Mouse (Mus musculus): ENCODE data around the gene Unk.

Unk gene

DNA sequence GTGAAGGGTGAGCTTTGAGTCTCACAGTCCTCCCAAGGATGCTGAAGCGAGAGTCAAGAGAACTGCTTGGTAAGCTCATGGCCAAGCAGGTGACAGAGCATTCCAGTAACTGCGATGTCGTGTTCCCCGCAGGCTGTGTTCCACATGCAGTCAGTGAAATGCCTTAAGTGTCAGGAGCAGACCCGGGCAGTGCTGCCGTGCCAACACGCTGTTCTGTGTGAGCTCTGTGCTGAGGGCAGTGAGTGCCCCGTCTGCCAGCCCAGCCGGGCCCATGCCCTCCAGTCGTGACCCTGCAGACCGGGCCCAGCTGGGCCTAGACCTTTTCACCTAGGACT is 29.5 kb downstream of the Unk start:
- DNase-seq (ENCODE audit: inconsistent age in 2 of 2, low spot score in 1 of 2), result no peak

GRCm38 (mm10) chr11:116060596-116060995 is 30.5 kb downstream of the Unk start:
- no peak for DNase-seq (ENCODE audit: inconsistent age in 2 of 2, low spot score in 1 of 2)

DNA sequence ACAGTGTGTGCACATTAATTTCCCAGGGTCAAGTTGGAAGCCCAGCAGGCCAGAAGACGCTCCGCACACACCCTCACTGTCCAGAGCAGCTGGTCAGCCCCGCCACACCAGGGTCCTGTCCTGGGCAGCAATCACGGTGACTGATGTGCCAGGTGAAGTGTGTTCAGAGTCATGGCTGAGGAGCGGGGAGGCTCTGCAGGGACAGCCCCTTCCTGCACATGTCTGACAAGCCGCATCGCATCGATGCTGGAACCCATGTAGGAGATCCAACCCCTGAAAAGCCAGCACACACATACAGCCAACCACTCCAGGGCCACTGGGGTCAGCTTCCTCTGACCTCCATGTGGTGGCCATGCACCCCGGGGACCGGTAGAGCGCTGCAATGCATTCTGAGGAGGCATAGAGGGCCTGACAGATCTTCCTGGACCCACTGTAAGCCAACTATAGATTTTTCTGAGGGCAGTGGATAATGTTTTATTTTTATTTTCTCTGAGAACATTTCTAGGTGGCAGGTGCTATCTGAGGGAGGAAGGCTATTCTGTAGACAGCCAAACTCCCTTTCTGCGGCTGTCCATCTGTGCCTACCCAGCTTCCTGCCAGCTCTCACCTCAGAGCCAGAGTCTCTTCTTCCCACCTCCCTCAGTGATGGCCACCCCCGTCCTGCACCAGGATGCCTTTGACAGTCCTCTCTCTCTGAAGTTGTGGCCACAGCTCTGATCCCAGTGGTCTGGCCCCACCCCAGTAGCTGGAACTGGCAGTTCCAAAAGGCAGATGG is 31.7 kb downstream of the Unk start:
- no peak for DNase-seq (ENCODE audit: inconsistent age in 2 of 2, low spot score in 1 of 2)

DNA sequence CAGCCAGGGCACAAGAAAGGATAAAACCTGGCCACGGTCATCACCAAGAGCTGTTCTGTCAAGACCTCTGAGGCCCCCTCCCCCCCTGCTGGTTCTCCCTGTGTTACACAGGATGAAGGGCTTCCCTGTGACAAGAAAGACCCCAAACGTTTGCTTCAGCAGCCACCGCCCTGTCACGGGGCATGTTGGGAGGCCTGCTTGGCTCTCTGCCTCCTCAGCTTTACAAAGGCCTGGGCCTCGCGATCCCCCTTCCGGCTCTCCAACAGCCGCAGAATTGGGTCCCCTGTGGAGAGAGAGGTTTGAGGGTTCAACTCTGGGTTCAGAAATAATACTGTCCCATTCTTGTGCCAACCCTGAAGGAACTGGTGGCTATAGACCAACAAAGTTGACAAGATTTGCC is 32.4 kb downstream of the Unk start:
- DNase-seq (ENCODE audit: inconsistent age in 2 of 2, low spot score in 1 of 2), result no peak

DNA sequence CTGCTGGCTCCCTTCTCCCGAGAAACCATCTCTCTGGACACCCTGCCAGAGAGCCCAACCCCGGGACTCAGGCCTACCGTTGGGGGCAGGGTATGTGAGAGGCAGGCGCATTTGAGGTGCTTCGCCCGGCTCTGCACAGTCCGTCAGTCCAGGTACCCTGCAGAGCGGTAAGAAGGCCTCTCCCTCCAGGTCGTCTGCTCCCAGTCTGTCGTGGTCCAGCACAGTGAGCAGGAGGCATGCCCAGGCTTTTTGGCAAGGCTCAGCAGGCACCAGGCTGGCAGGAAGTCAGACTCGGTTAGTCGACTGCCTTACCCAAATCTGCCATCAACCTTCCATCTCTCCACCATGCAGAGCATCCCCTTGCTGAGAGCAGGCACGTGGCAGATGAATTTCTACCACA is 33.4 kb downstream of the Unk start:
- DNase-seq (ENCODE audit: inconsistent age in 2 of 2, low spot score in 1 of 2), result no peak

DNA sequence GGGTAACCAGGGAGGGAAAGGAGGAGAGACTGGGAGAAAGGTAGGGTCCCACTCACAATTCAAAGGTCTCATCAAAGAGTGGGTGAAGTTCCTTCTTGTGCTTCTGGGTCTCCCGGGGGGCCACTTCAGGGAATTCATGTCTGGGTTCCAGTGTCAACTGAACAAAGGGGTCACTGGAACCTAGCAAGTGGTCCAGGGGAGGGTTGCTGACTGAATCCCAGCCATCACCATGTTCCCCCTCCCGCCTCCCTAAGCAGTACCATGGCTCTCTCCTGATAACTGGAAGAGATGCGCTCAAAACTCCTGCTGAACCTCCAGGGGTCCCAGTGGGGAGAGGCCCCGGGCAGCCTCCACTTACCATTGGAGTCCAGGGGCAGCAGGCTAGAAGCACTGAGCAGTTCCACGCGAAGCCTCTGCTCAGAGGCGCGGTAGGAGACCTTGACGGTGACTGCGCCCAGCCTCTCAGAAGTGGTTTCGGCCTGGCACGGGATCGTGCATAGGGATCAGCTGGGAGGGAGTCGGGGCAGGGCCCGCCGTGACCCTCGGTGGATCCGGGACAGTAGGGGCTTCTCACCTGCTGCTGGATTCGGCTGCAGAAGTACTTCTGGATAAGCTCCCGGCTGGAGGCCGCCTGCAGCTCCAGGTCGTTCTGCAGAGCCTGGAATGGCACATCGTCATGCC is 34.2 kb downstream of the Unk start:
- peak in 1 of 2 experiments; percentile 68 for DNase-seq (ENCODE audit: inconsistent age in 2 of 2, low spot score in 1 of 2)

DNA sequence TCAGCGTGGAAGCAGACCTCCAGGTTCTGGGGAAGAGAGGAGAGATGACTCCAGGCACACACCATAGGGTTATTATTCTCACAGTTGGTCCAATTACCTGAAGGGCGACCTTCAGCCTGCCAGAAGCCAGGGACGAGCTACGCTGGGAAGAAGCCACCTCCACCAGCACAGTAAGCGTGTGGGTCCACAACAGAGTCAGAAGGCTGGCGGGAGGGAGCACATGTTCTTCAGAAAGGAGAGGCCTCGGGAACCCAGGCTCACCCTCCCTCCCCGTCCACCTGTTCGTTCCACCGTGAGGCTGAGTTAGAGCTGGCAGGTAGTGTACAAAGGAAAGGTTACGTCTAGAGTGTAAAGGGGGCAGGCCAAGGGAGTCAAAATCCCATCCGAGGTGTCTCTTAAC is 35.2 kb downstream of the Unk start:
- no peak for DNase-seq (ENCODE audit: inconsistent age in 2 of 2, low spot score in 1 of 2)

- peak in 1 of 2 experiments; percentile 53 for DNase-seq (ENCODE audit: inconsistent age in 2 of 2, low spot score in 1 of 2)
Measured at GRCm38 (mm10) chr11:116071510-116071909, 41.4 kb downstream of the Unk start.

GRCm38 (mm10) chr11:116072608-116073007 is 42.5 kb downstream of the Unk start:
- no peak for DNase-seq (ENCODE audit: inconsistent age in 2 of 2, low spot score in 1 of 2)

GRCm38 (mm10) chr11:116074436-116074991 is 44.4 kb downstream of the Unk start:
- DNase-seq (ENCODE audit: inconsistent age in 2 of 2, low spot score in 1 of 2), result no peak

GRCm38 (mm10) chr11:116075539-116076265 is 45.6 kb downstream of the Unk start:
- DNase-seq (ENCODE audit: inconsistent age in 2 of 2, low spot score in 1 of 2), result peak; percentile 43 to 79

- no peak for DNase-seq (ENCODE audit: inconsistent age in 2 of 2, low spot score in 1 of 2)
Measured at GRCm38 (mm10) chr11:116076266-116076540, 46.1 kb downstream of the Unk start.

GRCm38 (mm10) chr11:116076836-116077235 is 46.7 kb downstream of the Unk start:
- peak in 1 of 2 experiments; percentile 38 for DNase-seq (ENCODE audit: inconsistent age in 2 of 2, low spot score in 1 of 2)

GRCm38 (mm10) chr11:116077446-116078204 is 47.5 kb downstream of the Unk start, which contains the start of gene Unc13d:
Gene Unc13d (minus strand): TSS chr11:116077961.
- DNase-seq (ENCODE audit: inconsistent age in 2 of 2, low spot score in 1 of 2), result peak; percentile 42 to 51

DNA sequence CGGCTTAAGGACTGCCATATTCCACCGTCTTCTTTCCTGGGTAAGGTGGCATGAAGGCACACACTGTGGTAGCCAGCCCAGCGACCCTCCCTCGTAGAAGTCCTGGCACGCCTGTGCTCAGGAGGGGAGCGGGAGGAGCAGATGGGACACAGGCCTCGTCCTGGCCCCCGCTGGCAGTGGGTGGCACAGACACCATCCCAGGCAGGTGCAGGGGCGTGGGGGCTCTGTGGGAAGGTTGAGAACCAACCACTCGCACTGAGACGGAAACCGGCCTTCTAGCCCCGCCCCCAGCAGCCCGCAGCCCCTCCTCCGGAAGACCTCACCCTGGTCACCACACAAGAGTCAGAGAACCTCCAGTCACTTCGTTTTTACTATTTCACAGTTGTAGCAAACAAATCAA is 48.1 kb downstream of the Unk start:
- DNase-seq (ENCODE audit: inconsistent age in 2 of 2, low spot score in 1 of 2), result peak in 1 of 2 experiments; percentile 61

GRCm38 (mm10) chr11:116078676-116079320 is 48.7 kb downstream of the Unk start:
- DNase-seq (ENCODE audit: inconsistent age in 2 of 2, low spot score in 1 of 2), result peak in 1 of 2 experiments; percentile 38

DNA sequence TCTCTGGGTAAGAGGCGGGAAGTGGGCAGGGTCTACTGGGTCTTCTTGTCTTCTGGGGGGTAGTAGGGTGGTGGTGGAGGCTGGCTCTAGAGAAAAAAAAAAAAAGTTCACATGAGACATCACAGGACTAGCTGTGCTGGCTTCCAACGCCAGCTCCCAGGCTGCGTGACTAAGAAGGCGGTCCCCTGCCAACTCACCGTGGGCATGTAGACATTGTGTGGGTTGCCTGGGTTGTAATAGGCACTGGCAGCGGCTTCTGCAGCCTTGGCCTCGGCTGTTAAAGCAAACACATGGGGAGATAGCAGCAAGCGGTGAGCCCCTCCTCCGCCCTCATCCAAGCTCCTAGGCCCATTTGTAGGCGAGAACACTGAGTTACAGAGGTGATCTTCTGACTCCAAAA is 49.4 kb downstream of the Unk start:
- peak in 1 of 2 experiments; percentile 73 for DNase-seq (ENCODE audit: inconsistent age in 2 of 2, low spot score in 1 of 2)

DNA sequence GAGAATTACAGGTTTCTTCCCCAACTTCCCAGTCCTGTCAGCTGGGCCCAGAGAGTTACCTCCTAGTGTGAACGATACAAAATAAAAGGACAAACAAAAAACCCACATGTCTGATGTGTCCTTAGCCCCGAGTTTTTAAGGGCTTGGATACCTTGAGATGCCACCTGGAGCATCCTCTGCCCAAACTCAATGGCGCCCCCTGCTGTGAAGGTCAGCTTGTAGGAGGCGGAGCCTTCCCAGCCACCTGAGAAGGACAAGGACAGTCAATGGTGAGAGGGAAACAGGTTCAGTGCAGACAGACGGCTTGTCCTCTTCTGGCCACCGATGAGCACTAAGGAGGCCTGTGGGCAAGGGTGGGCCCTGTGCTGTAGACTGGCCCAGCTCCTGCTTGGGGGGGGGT is 51.0 kb downstream of the Unk start:
- DNase-seq (ENCODE audit: inconsistent age in 2 of 2, low spot score in 1 of 2), result peak in 1 of 2 experiments; percentile 65

GRCm38 (mm10) chr11:116083096-116083672 is 53.1 kb downstream of the Unk start:
- no peak for DNase-seq (ENCODE audit: inconsistent age in 2 of 2, low spot score in 1 of 2)

DNA sequence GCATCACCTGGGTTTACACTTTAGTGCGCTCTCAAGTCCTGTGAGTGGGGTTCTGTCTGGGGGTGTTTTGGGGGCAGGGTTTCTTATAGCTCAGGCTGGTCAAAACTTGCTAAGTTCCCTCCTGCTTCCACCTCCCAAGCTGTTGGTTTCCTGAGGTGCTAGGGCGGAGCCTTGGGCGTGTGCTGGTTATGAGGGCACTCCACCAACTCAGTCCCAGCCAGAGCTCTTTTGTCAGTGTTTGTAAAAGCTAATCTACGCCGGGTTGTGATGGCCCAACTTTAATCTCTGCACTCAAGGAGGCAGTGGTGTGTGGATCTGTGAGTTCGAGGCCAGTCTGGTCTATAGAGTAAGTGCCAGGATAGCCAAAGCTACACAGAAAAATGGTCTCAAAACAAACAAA is 54.0 kb downstream of the Unk start:
- no peak for DNase-seq (ENCODE audit: inconsistent age in 2 of 2, low spot score in 1 of 2)

Measured in adrenal gland, adult (tissue).